Mouse (Mus musculus) forebrain, embryonic 11.5 days (tissue): ENCODE data around the gene Zbtb7b. TPM values are rescaled to one million over a fixed set of nuclear protein-coding genes. Genes with fewer than 3 reads are reported as not detected.

ENCODE experiments used
- ATAC-seq: fragments of 200-750 bp; cut with Nextera tagmentation; replicated peaks from 2 replicates; pipeline ENCODE4 v1.8.0; 2017; ENCODE audit warnings: moderate TSS enrichment; ENCODE audit not compliant: low FRiP score
- DNase-seq: peaks from one replicate; pipeline ENCODE4 v3.0.0-alpha.2; 2017; ENCODE audit warnings: low spot score
- H3K27ac ChIP-seq: fragments of 300-500 bp; sonication (generic); 2 replicates; pipeline ENCODE4 v1.5.1; 2014; ENCODE audit warnings: low read depth, low read length
- H3K27me3 ChIP-seq: fragments of 300-500 bp; sonication (generic); 2 replicates; pipeline ENCODE4 v1.6.1; 2014; ENCODE audit warnings: mild to moderate bottlenecking, low read length, mixed read lengths; ENCODE audit not compliant: control insufficient read depth, insufficient read depth
- H3K36me3 ChIP-seq: fragments of 300-500 bp; sonication (generic); 2 replicates; pipeline ENCODE4 v1.6.1; 2014; ENCODE audit warnings: mild to moderate bottlenecking, low read length, moderate library complexity, mixed read lengths; ENCODE audit not compliant: control insufficient read depth, insufficient read depth
- H3K4me1 ChIP-seq: fragments of 300-500 bp; sonication (generic); replicated peaks from 2 replicates; pipeline ENCODE4 v1.6.1; 2014; ENCODE audit warnings: low read length, mixed read lengths; ENCODE audit not compliant: control insufficient read depth, insufficient read depth
- H3K4me2 ChIP-seq: fragments of 300-500 bp; sonication (generic); 2 replicates; pipeline ENCODE4 v1.6.1; 2014; ENCODE audit warnings: low read depth, mild to moderate bottlenecking, low read length, moderate library complexity, mixed read lengths; ENCODE audit not compliant: severe bottlenecking
- H3K4me3 ChIP-seq: fragments of 300-500 bp; sonication (generic); 2 replicates; pipeline ENCODE4 v1.5.1; 2014; ENCODE audit warnings: low read depth, low read length
- H3K9ac ChIP-seq: fragments of 300-500 bp; sonication (generic); 2 replicates; pipeline ENCODE4 v1.6.1; 2014; ENCODE audit warnings: low read length
- H3K9me3 ChIP-seq: fragments of 300-500 bp; sonication (generic); 2 replicates; pipeline ENCODE4 v1.6.1; 2016; ENCODE audit warnings: low read length, mixed read lengths; ENCODE audit not compliant: control insufficient read depth
- WGBS: fragments of 180-500 bp; shearing (Covaris S2); extraction: QIAGEN DNeasy Blood & Tissue Kit; methylation state at CpG from one replicate; pipeline ENCODE4 v1.1.7; 2014; 5-methylcytosine and 5-hydroxymethylcytosine counted together
- polyA plus RNA-seq: library from polyadenylated mRNA; unstranded; fragments of >200 nt; fragmentation: Nextera tagmentation; extraction: Ambion mirVana; gene quantifications from 2 replicates; pipeline ENCODE4 v1.2.1, GENCODE M21; 2014

Gene Zbtb7b
- 1.3 and 1.4 TPM in 2 replicates for polyA plus RNA-seq

DNA sequence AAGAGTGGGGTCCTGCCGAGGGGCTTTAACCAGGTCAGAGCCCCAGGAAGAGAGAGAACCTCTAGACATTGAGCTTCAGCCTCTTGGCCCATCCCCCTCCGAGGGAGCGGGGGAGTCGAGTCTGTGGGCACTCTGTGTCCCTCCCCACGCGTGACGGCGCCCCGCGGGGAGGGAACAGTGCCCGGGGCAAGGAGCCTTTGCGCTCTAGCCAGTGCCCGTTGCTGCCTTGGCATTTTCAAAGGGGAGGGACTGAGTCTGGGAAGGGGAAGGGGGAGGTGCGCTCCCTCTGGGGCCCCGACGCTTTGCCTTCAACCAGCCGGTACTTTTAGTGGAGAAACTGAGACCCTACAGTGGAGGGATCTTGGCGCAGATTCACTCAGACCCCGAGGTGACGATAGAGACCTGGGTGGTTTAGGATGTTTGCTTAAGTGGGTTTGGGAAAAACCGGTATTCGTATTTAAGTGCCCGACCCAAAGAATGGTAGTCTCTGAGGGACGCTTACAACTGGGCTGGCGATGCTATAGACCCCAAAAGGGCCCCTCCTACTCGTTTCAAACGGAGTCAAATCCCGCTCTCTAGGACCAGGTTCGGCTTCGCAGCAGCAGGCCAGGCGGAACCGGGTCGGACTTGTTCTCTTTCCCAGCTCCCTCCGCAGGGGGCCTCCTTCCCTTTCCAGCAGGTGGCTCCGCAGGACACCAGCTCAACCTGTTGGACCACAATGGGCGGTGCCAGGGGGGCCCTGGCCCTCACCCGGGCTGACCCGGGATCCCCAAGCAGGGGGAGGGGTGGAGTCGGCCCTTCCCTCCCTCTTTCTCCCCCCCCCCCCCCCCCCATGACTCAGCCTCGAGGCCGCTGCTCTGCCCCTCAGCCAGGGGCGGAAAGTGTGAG lies at the start of gene Zbtb7b:
Gene Zbtb7b, minus strand, starts transcription at position 771 of the 888 bp plus-strand sequence.
- peaks cover 36% of the 10 kb centered on the region for H3K4me1 ChIP-seq
- peak within 1 kb of the TSS; percentile 99 for H3K4me2 ChIP-seq
- no peaks in the 10 kb centered on the region for H3K9me3 ChIP-seq
- peak within 1 kb of the TSS; percentile 55 for H3K9ac ChIP-seq
- no peaks in the 10 kb centered on the region for H3K36me3 ChIP-seq
- peak; percentile 59 for ATAC-seq
- peak within 1 kb of the TSS; percentile 48 for H3K4me3 ChIP-seq
- peak; percentile 81 for DNase-seq
- H3K27ac ChIP-seq = peak within 1 kb of the TSS; percentile 71
- WGBS = under 1% methylated on average over 41 of the region's 42 CpGs
- peaks cover 2% of the 10 kb centered on the region for H3K27me3 ChIP-seq

GRCm38 (mm10) chr3:89440691-89441090 lies 46.1 kb upstream of the Zbtb7b start:
- H3K4me1 ChIP-seq = peaks cover 4% of the 10 kb centered on the region; the same call in 1 of the 2 replicates
- H3K9me3 ChIP-seq = no peaks in the 10 kb centered on the region
- H3K4me3 ChIP-seq = no peak overlapping the region
- H3K27me3 ChIP-seq = no peaks in the 10 kb centered on the region
- no peak overlapping the region for H3K4me2 ChIP-seq
- no peak for ATAC-seq
- no peaks in the 10 kb centered on the region for H3K36me3 ChIP-seq
- WGBS = 97% methylated on average over 2 of the region's 2 CpGs
- H3K9ac ChIP-seq = no peak overlapping the region
- no peak for DNase-seq
- no peak overlapping the region for H3K27ac ChIP-seq

GRCm38 (mm10) chr3:89437269-89437668 lies 42.7 kb upstream of the Zbtb7b start:
- no peak overlapping the region for H3K27ac ChIP-seq
- WGBS = 25% methylated on average over 5 of the region's 5 CpGs
- peaks cover 8% of the 10 kb centered on the region; the same call in 1 of the 2 replicates for H3K4me1 ChIP-seq
- peak overlapping the region; percentile 41 for H3K9ac ChIP-seq
- no peaks in the 10 kb centered on the region for H3K27me3 ChIP-seq
- no peak for ATAC-seq
- H3K4me2 ChIP-seq = peak overlapping the region; percentile 63
- peaks cover 4% of the 10 kb centered on the region for H3K36me3 ChIP-seq
- no peak for DNase-seq
- no peaks in the 10 kb centered on the region for H3K9me3 ChIP-seq
- H3K4me3 ChIP-seq = peak overlapping the region; percentile 30

- peaks cover 4% of the 10 kb centered on the region for H3K36me3 ChIP-seq
- H3K9ac ChIP-seq = peak within 1 kb of the TSS; percentile 41
- peak; percentile 76 for ATAC-seq
- H3K4me3 ChIP-seq = peak within 1 kb of the TSS; percentile 30
- peak; percentile 90 for DNase-seq
- WGBS = 5% methylated on average over 16 of the region's 16 CpGs
- peaks cover 8% of the 10 kb centered on the region; the same call in 1 of the 2 replicates for H3K4me1 ChIP-seq
- H3K27me3 ChIP-seq = no peaks in the 10 kb centered on the region
- H3K9me3 ChIP-seq = no peaks in the 10 kb centered on the region
- H3K27ac ChIP-seq = peak within 1 kb of the TSS; percentile 13; the same call in 1 of the 2 replicates
- peak within 1 kb of the TSS; percentile 63 for H3K4me2 ChIP-seq
Observed at GRCm38 (mm10) chr3:89436176-89437113, 41.9 kb upstream of the Zbtb7b start, which contains the start of gene Pbxip1. Gene Pbxip1, plus strand, starts transcription at chr3:89436706.

DNA sequence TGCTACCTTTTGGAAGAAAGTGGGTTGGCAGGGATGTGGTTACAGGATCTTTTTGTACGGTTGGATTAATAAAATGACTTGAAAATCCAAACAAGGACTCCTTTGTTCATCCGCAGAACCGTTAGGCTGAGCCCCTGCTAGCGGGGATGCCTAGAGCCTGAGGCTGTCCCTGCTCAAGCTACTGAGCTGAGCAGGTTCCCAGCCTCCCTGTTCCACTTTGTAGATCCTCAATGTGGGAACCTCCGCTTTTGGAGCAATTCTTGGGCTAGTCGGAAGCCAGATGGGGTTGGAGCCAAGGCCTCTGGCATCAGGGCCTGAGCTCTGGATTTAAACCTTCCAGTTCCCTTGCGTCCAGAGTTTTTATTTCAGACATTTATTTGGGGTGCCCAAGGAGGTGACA lies 40.5 kb upstream of the Zbtb7b start:
- H3K9me3 ChIP-seq = no peaks in the 10 kb centered on the region
- no peak for ATAC-seq
- H3K36me3 ChIP-seq = peaks cover 4% of the 10 kb centered on the region
- no peak overlapping the region for H3K4me3 ChIP-seq
- H3K27ac ChIP-seq = 0 out of 2 replicates have a peak overlapping the region, but pooled peaks have one; percentile 15
- no peak overlapping the region for H3K4me2 ChIP-seq
- WGBS = 63% methylated on average over 7 of the region's 7 CpGs
- H3K9ac ChIP-seq = no peak overlapping the region; the same call in 1 of the 2 replicates
- H3K27me3 ChIP-seq = no peaks in the 10 kb centered on the region
- no peak for DNase-seq
- H3K4me1 ChIP-seq = peaks cover 13% of the 10 kb centered on the region

- no peak for DNase-seq
- WGBS = 86% methylated on average over 11 of the region's 11 CpGs
- Histone ChIP-seq H3K9me3 (no peaks in the 10 kb centered on the region), H3K4me1 (peaks cover 13% of the 10 kb centered on the region), H3K27me3 (no peaks in the 10 kb centered on the region), H3K4me2 (no peak overlapping the region), H3K36me3 (peaks cover 4% of the 10 kb centered on the region), H3K9ac (no peak overlapping the region; the same call in 1 of the 2 replicates), H3K27ac (0 out of 2 replicates have a peak overlapping the region, but pooled peaks have one; percentile 15), H3K4me3 (no peak overlapping the region)
- ATAC-seq = no peak
Observed at GRCm38 (mm10) chr3:89434532-89434931, 40.0 kb upstream of the Zbtb7b start.

GRCm38 (mm10) chr3:89432606-89433005 lies 38.0 kb upstream of the Zbtb7b start:
- H3K27me3 ChIP-seq = no peaks in the 10 kb centered on the region
- no peak for ATAC-seq
- WGBS = 94% methylated on average over 8 of the region's 8 CpGs

More at GRCm38 (mm10) chr3:89432606-89433005, 38.0 kb upstream of the Zbtb7b start:
- Histone ChIP-seq H3K9me3 (no peaks in the 10 kb centered on the region), H3K36me3 (peaks cover 4% of the 10 kb centered on the region), H3K4me1 (peaks cover 13% of the 10 kb centered on the region), H3K4me3 (no peak overlapping the region), H3K9ac (no peak overlapping the region), H3K27ac (no peak overlapping the region), H3K4me2 (no peak overlapping the region)
- no peak for DNase-seq
